Mouse (Mus musculus) liver, embryonic 12.5 days (tissue): ENCODE data around the gene Aqp2. TPM values are rescaled to one million over a fixed set of nuclear protein-coding genes. Genes with fewer than 3 reads are reported as not detected.

Source experiments
- ATAC-seq: fragments of 200-750 bp; cut with Nextera tagmentation; 2 replicates; pipeline ENCODE4 v1.8.0; 2017; ENCODE audit warnings: moderate number of reproducible peaks, mild to moderate bottlenecking, moderate library complexity
- H3K27ac ChIP-seq: fragments of 300-500 bp; sonication (generic); 2 replicates; pipeline ENCODE4 v1.5.1; 2016; ENCODE audit warnings: mild to moderate bottlenecking
- H3K27me3 ChIP-seq: fragments of 300-500 bp; sonication (generic); replicated peaks from 2 replicates; pipeline ENCODE4 v1.6.1; 2016; ENCODE audit warnings: mild to moderate bottlenecking, moderate library complexity
- H3K36me3 ChIP-seq: fragments of 300-500 bp; sonication (generic); 2 replicates; pipeline ENCODE4 v1.6.1; 2016; ENCODE audit warnings: mild to moderate bottlenecking, moderate library complexity
- H3K4me1 ChIP-seq: fragments of 300-500 bp; sonication (generic); 2 replicates; pipeline ENCODE4 v1.6.1; 2016
- H3K4me2 ChIP-seq: fragments of 300-500 bp; sonication (generic); 2 replicates; pipeline ENCODE4 v1.6.1; 2016; ENCODE audit warnings: mild to moderate bottlenecking, moderate library complexity
- H3K4me3 ChIP-seq: fragments of 300-500 bp; sonication (generic); 2 replicates; pipeline ENCODE4 v1.5.1; 2016; ENCODE audit warnings: mild to moderate bottlenecking, moderate library complexity
- H3K9ac ChIP-seq: fragments of 300-500 bp; sonication (generic); 2 replicates; pipeline ENCODE4 v1.6.1; 2016; ENCODE audit warnings: mild to moderate bottlenecking, moderate library complexity
- H3K9me3 ChIP-seq: fragments of 300-500 bp; sonication (generic); replicated peaks from 2 replicates; pipeline ENCODE4 v1.6.1; 2016; ENCODE audit warnings: mild to moderate bottlenecking, moderate library complexity
- WGBS: fragments of 180-500 bp; shearing (Covaris S2); methylation state at CpG from one replicate; pipeline ENCODE4 v1.1.7; 2016; ENCODE audit not compliant: insufficient replicate concordance; 5-methylcytosine and 5-hydroxymethylcytosine counted together
- polyA plus RNA-seq: library from polyadenylated mRNA; unstranded; fragments of >200 nt; fragmentation: Nextera tagmentation; extraction: Ambion mirVana; gene quantifications from 2 replicates; pipeline ENCODE4 v1.2.1, GENCODE M21; 2016

Aqp2 gene
- polyA plus RNA-seq, result not detected in 2 replicates

- no peak within 1 kb of the TSS for H3K4me3 ChIP-seq
- H3K27me3 ChIP-seq, result peaks cover 90% of the 10 kb centered on the region
- ATAC-seq, result no peak
- WGBS, result 68% methylated on average over 26 of the region's 26 CpGs
- H3K27ac ChIP-seq, result no peak within 1 kb of the TSS
- no peak within 1 kb of the TSS for H3K4me2 ChIP-seq
- peaks cover under 1% of the 10 kb centered on the region; the same call in 1 of the 2 replicates for H3K4me1 ChIP-seq
- no peak within 1 kb of the TSS for H3K9ac ChIP-seq
- H3K9me3 ChIP-seq, result no peaks in the 10 kb centered on the region
- no peaks in the 10 kb centered on the region for H3K36me3 ChIP-seq
These were observed at the start of gene Aqp2 for GRCm38 (mm10) chr15:99578802-99579485. TSS of gene Aqp2 (plus strand) at chr15:99579055.

- Histone ChIP-seq H3K4me2 (no peak overlapping the region), H3K9me3 (no peaks in the 10 kb centered on the region), H3K27ac (no peak overlapping the region), H3K4me1 (no peaks in the 10 kb centered on the region), H3K36me3 (no peaks in the 10 kb centered on the region), H3K4me3 (no peak overlapping the region), H3K27me3 (peaks cover 46% of the 10 kb centered on the region), H3K9ac (no peak overlapping the region)
- 16% methylated on average over 6 of the region's 6 CpGs for WGBS
- no peak for ATAC-seq
These were observed 47.7 kb upstream of the Aqp2 start for GRCm38 (mm10) chr15:99531146-99531545.

- no peak overlapping the region for H3K4me2 ChIP-seq
- WGBS, result 46% methylated on average over 3 of the region's 3 CpGs
- H3K27me3 ChIP-seq, result peaks cover 52% of the 10 kb centered on the region
These were observed 46.8 kb upstream of the Aqp2 start for GRCm38 (mm10) chr15:99532023-99532422.

GRCm38 (mm10) chr15:99536889-99537862, 41.7 kb upstream of the Aqp2 start:
- no peak overlapping the region for H3K9ac ChIP-seq
- no peak for ATAC-seq
- H3K4me2 ChIP-seq, result no peak overlapping the region
- no peak overlapping the region for H3K4me3 ChIP-seq
- 55% methylated on average over 11 of the region's 11 CpGs for WGBS
- H3K9me3 ChIP-seq, result no peaks in the 10 kb centered on the region
- H3K27me3 ChIP-seq, result peaks cover 8% of the 10 kb centered on the region; the same call in 1 of the 2 replicates
- H3K4me1 ChIP-seq, result no peaks in the 10 kb centered on the region
- H3K36me3 ChIP-seq, result no peaks in the 10 kb centered on the region
- no peak overlapping the region for H3K27ac ChIP-seq

More at GRCm38 (mm10) chr15:99532023-99532422, 46.8 kb upstream of the Aqp2 start:
- Histone ChIP-seq H3K27ac (no peak overlapping the region), H3K9ac (no peak overlapping the region), H3K4me1 (no peaks in the 10 kb centered on the region), H3K36me3 (no peaks in the 10 kb centered on the region), H3K9me3 (no peaks in the 10 kb centered on the region), H3K4me3 (no peak overlapping the region)
- ATAC-seq, result no peak

GRCm38 (mm10) chr15:99539891-99540290, 39.0 kb upstream of the Aqp2 start:
- Histone ChIP-seq H3K9ac (no peak overlapping the region), H3K4me2 (no peak overlapping the region), H3K9me3 (no peaks in the 10 kb centered on the region), H3K36me3 (no peaks in the 10 kb centered on the region), H3K4me1 (no peaks in the 10 kb centered on the region), H3K27ac (no peak overlapping the region), H3K27me3 (peaks cover 28% of the 10 kb centered on the region), H3K4me3 (no peak overlapping the region)
- no peak for ATAC-seq
- 65% methylated on average over 8 of the region's 8 CpGs for WGBS

- Histone ChIP-seq H3K27me3 (peaks cover 26% of the 10 kb centered on the region), H3K4me3 (no peak overlapping the region), H3K9me3 (no peaks in the 10 kb centered on the region), H3K4me1 (no peaks in the 10 kb centered on the region), H3K27ac (no peak overlapping the region), H3K4me2 (no peak overlapping the region), H3K9ac (no peak overlapping the region), H3K36me3 (no peaks in the 10 kb centered on the region)
- no peak for ATAC-seq
- 39% methylated on average over 7 of the region's 7 CpGs for WGBS
These were observed 34.8 kb upstream of the Aqp2 start for GRCm38 (mm10) chr15:99544047-99544446.

- ATAC-seq, result no peak
- no peak overlapping the region for H3K4me3 ChIP-seq
- no peaks in the 10 kb centered on the region for H3K4me1 ChIP-seq
- WGBS, result 75% methylated on average over 11 of the region's 11 CpGs
- no peak overlapping the region for H3K27ac ChIP-seq
- peaks cover 31% of the 10 kb centered on the region for H3K27me3 ChIP-seq
- H3K9me3 ChIP-seq, result no peaks in the 10 kb centered on the region
- H3K9ac ChIP-seq, result no peak overlapping the region
- no peak overlapping the region for H3K4me2 ChIP-seq
- H3K36me3 ChIP-seq, result no peaks in the 10 kb centered on the region
These were observed 32.3 kb upstream of the Aqp2 start for GRCm38 (mm10) chr15:99546596-99546995.

GRCm38 (mm10) chr15:99547732-99548131, 31.1 kb upstream of the Aqp2 start:
- Histone ChIP-seq H3K27me3 (peaks cover 31% of the 10 kb centered on the region), H3K4me1 (no peaks in the 10 kb centered on the region), H3K4me2 (no peak overlapping the region), H3K27ac (no peak overlapping the region), H3K9me3 (no peaks in the 10 kb centered on the region), H3K9ac (no peak overlapping the region), H3K4me3 (no peak overlapping the region), H3K36me3 (no peaks in the 10 kb centered on the region)
- no peak for ATAC-seq
- WGBS, result 61% methylated on average over 6 of the region's 6 CpGs

GRCm38 (mm10) chr15:99549901-99550300, 29.0 kb upstream of the Aqp2 start:
- Histone ChIP-seq H3K9ac (no peak overlapping the region), H3K4me3 (no peak overlapping the region), H3K4me1 (no peaks in the 10 kb centered on the region), H3K4me2 (no peak overlapping the region), H3K27me3 (peaks cover 12% of the 10 kb centered on the region), H3K27ac (no peak overlapping the region), H3K36me3 (no peaks in the 10 kb centered on the region), H3K9me3 (no peaks in the 10 kb centered on the region)
- 51% methylated on average over 2 of the region's 2 CpGs for WGBS
- no peak for ATAC-seq

GRCm38 (mm10) chr15:99553767-99554166, 25.1 kb upstream of the Aqp2 start:
- Histone ChIP-seq H3K27me3 (peaks cover 13% of the 10 kb centered on the region), H3K4me2 (no peak overlapping the region), H3K9ac (no peak overlapping the region), H3K9me3 (no peaks in the 10 kb centered on the region), H3K4me3 (no peak overlapping the region), H3K27ac (no peak overlapping the region), H3K4me1 (no peaks in the 10 kb centered on the region), H3K36me3 (no peaks in the 10 kb centered on the region)
- WGBS, result 70% methylated on average over 6 of the region's 6 CpGs
- no peak for ATAC-seq

- peaks cover 21% of the 10 kb centered on the region for H3K27me3 ChIP-seq
- no peaks in the 10 kb centered on the region for H3K9me3 ChIP-seq
- 63% methylated on average over 1 of the region's 1 CpGs for whole genome bisulfite sequencing
- no peak overlapping the region for H3K9ac ChIP-seq
- ATAC-seq, result no peak
- H3K36me3 ChIP-seq, result no peaks in the 10 kb centered on the region
- no peak overlapping the region for H3K4me3 ChIP-seq
- H3K4me1 ChIP-seq, result no peaks in the 10 kb centered on the region
- H3K27ac ChIP-seq, result no peak overlapping the region
- no peak overlapping the region for H3K4me2 ChIP-seq
These were observed 19.9 kb upstream of the Aqp2 start for GRCm38 (mm10) chr15:99558947-99559346.

- H3K27ac ChIP-seq, result no peak overlapping the region
- 56% methylated on average over 10 of the region's 10 CpGs for whole genome bisulfite sequencing
- no peaks in the 10 kb centered on the region for H3K36me3 ChIP-seq
- no peaks in the 10 kb centered on the region for H3K9me3 ChIP-seq
- H3K9ac ChIP-seq, result no peak overlapping the region
- ATAC-seq, result no peak
- no peak overlapping the region for H3K4me3 ChIP-seq
- H3K27me3 ChIP-seq, result peaks cover 23% of the 10 kb centered on the region
- H3K4me2 ChIP-seq, result no peak overlapping the region
- no peaks in the 10 kb centered on the region for H3K4me1 ChIP-seq
These were observed 18.6 kb upstream of the Aqp2 start for GRCm38 (mm10) chr15:99560246-99560645.
